Mouse (Mus musculus) ES-Bruce4 (cell line): ENCODE measurements around the gene Fbxl7. TPM values are rescaled to one million over a fixed set of nuclear protein-coding genes. Genes with fewer than 3 reads are reported as not detected.

Experiments used
- H3K27ac ChIP-seq: 2 replicates; pipeline ENCODE4 v1.5.1; 2012; ENCODE audit warnings: low read length, inconsistent platforms; ENCODE audit not compliant: insufficient read depth
- H3K27me3 ChIP-seq: 2 replicates; pipeline ENCODE4 v1.6.1; 2012; ENCODE audit warnings: mild to moderate bottlenecking, low read length, inconsistent platforms; ENCODE audit not compliant: control insufficient read depth, poor library complexity, insufficient read depth, severe bottlenecking
- H3K36me3 ChIP-seq: 2 replicates; pipeline ENCODE4 v1.6.1; 2012; ENCODE audit warnings: inconsistent platforms, mild to moderate bottlenecking, low read length, moderate library complexity; ENCODE audit not compliant: control insufficient read depth, poor library complexity, insufficient read depth, severe bottlenecking
- H3K4me1 ChIP-seq: one replicate; pipeline ENCODE4 v1.8.1; 2011; ENCODE audit warnings: low read length; ENCODE audit not compliant: control insufficient read depth, insufficient read depth
- H3K4me3 ChIP-seq: 2 replicates; pipeline ENCODE4 v1.5.1; 2011; ENCODE audit warnings: low read depth, mild to moderate bottlenecking, low read length
- H3K9ac ChIP-seq: 2 replicates; pipeline ENCODE4 v1.6.1; 2012; ENCODE audit warnings: low read depth, mild to moderate bottlenecking, inconsistent platforms; ENCODE audit not compliant: poor library complexity, severe bottlenecking
- H3K9me3 ChIP-seq: replicated peaks from 2 replicates; pipeline ENCODE4 v1.6.1; 2012; ENCODE audit warnings: mild to moderate bottlenecking, low read length, inconsistent platforms; ENCODE audit not compliant: control insufficient read depth, poor library complexity, insufficient read depth, severe bottlenecking
- CTCF ChIP-seq: IDR thresholded peaks from one replicate; pipeline ENCODE4 v1.8.1; 2011; ENCODE audit warnings: low read depth, low read length
- EP300 ChIP-seq: IDR thresholded peaks from 2 replicates; pipeline ENCODE4 v1.6.1; 2011; ENCODE audit warnings: low read depth, low read length; ENCODE audit not compliant: insufficient read depth
- POLR2A ChIP-seq: IDR thresholded peaks from one replicate; pipeline ENCODE4 v1.8.1; 2011; ENCODE audit warnings: low read length; ENCODE audit not compliant: insufficient read depth
- polyA plus RNA-seq: library from polyadenylated mRNA; stranded (reverse); fragments of >200 nt; gene quantifications from 2 replicates; pipeline ENCODE4 v1.2.4, GENCODE M21; 2011; ENCODE audit warnings: low read depth; ENCODE audit not compliant: missing spikeins, insufficient read depth, insufficient read length

Fbxl7 gene
- polyA plus RNA-seq, 1 experiment, result 0.75 TPM

DNA sequence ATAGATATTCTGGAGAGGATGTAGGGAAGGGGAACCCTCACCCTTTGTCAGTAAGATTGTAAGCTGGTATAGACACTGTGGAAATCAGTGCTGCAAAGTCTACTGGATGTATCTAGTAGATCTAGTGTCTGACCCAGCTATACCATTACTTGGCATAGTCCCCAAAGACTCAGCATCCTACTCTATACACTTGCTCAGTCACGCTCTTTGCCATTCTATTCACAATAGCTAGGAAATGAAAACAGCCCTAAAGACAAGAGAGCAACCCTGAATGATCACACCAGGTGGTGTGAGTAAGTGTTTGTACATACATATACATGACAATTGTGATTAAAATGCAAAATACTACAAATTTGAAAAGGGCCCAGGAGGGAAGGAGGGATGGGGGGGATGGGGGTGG, 23.1 kb downstream of the Fbxl7 start:
- no peaks in the 10 kb centered on the region for H3K9me3 ChIP-seq
- H3K27ac ChIP-seq, result no peak overlapping the region
- H3K4me1 ChIP-seq, result no peaks in the 10 kb centered on the region
- TF ChIP-seq POLR2A (no peak), CTCF (no peak), EP300 (no peak)
- no peak overlapping the region for H3K9ac ChIP-seq
- H3K36me3 ChIP-seq, result no peaks in the 10 kb centered on the region
- no peak overlapping the region for H3K4me3 ChIP-seq
- no peaks in the 10 kb centered on the region for H3K27me3 ChIP-seq

DNA sequence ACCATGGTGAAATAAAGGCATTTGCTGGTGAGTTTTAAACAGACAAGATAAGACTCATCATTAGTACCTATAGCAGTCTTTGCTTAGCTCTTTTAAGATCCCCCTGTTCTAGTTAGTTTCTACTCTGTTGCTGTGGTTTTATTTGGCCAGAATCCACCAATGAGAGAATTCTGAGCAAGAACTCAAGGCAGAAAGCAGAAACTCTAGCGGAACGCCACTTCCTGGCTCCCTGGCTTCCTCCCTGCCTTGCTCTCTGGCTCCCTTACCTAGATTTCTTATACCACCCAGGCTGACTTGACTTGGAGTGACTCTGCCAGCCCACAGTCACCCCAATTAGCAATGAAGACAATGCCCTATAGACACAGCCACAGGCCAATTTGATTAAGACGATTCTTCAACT, 26.2 kb downstream of the Fbxl7 start:
- TF ChIP-seq EP300 (no peak), CTCF (no peak), POLR2A (no peak)
- Histone ChIP-seq H3K4me3 (no peak overlapping the region), H3K9ac (no peak overlapping the region), H3K4me1 (no peaks in the 10 kb centered on the region), H3K27ac (no peak overlapping the region), H3K9me3 (no peaks in the 10 kb centered on the region), H3K36me3 (no peaks in the 10 kb centered on the region), H3K27me3 (no peaks in the 10 kb centered on the region)

- no peaks in the 10 kb centered on the region for H3K4me1 ChIP-seq
- H3K36me3 ChIP-seq, result no peaks in the 10 kb centered on the region
- no peak overlapping the region for H3K27ac ChIP-seq
- no peak overlapping the region for H3K9ac ChIP-seq
- H3K27me3 ChIP-seq, result no peaks in the 10 kb centered on the region
- no peak overlapping the region for H3K4me3 ChIP-seq
- no peaks in the 10 kb centered on the region for H3K9me3 ChIP-seq
- TF ChIP-seq EP300, result no peak
These were observed 27.9 kb downstream of the Fbxl7 start for GRCm38 (mm10) chr15:26867521-26867920.

- Histone ChIP-seq H3K9ac (no peak overlapping the region), H3K4me3 (no peak overlapping the region), H3K4me1 (no peaks in the 10 kb centered on the region), H3K9me3 (no peaks in the 10 kb centered on the region), H3K27ac (no peak overlapping the region), H3K27me3 (no peaks in the 10 kb centered on the region; the same call in 1 of the 2 replicates), H3K36me3 (no peaks in the 10 kb centered on the region)
- no peak for TF ChIP-seq POLR2A
- TF ChIP-seq CTCF, result no peak
- TF ChIP-seq EP300, result no peak
These were observed 33.2 kb downstream of the Fbxl7 start for GRCm38 (mm10) chr15:26862173-26862572.

DNA sequence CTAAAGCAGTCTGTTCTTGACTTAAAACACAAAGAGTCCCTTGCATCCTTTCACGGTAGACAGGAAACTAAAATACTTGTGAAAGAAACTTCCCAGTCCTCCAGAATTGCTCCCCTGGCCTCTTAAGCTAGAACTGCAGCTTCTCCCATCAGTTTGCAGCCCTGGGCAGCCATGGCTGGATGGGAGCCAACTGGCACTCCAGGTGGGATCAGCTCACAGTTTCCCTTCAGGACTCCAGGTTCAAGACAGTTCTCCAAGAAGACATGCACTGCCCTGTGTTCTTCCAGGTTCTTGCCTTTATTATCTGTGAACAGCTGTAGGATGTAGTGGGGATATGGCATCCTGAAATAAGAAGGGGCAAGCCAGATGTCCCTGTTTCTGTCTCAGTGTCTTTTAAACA, 45.8 kb downstream of the Fbxl7 start:
- Histone ChIP-seq H3K4me3 (no peak overlapping the region), H3K4me1 (no peaks in the 10 kb centered on the region), H3K9me3 (no peaks in the 10 kb centered on the region), H3K27me3 (no peaks in the 10 kb centered on the region), H3K36me3 (no peaks in the 10 kb centered on the region), H3K9ac (no peak overlapping the region), H3K27ac (no peak overlapping the region)
- TF ChIP-seq EP300 (no peak), CTCF (no peak), POLR2A (no peak)

GRCm38 (mm10) chr15:26842216-26842615, 53.2 kb downstream of the Fbxl7 start:
- Histone ChIP-seq H3K27ac (no peak overlapping the region), H3K9me3 (no peaks in the 10 kb centered on the region), H3K4me3 (no peak overlapping the region), H3K27me3 (no peaks in the 10 kb centered on the region; the same call in 1 of the 2 replicates), H3K36me3 (no peaks in the 10 kb centered on the region), H3K4me1 (no peaks in the 10 kb centered on the region), H3K9ac (no peak overlapping the region)
- TF ChIP-seq POLR2A, result no peak
- TF ChIP-seq EP300, result no peak
- TF ChIP-seq CTCF, result no peak

DNA sequence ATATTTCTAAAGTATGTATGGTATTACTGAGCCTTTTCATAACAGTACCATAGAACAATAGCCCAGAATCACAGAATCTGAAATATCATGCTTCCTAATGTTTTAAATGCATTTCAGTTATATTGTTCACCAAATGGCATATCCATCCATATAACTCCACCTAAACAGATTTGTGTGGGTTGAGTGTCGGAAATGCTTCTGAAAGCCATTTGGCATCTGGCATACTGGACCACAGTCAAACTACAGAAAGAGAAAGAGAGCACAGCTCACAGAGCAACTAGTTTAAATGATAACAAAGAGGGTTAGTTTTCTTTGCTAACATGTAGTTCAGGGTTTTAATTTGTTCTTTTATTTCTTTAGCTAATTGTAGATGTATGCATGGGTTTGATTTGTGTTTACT, 57.0 kb downstream of the Fbxl7 start:
- no peak overlapping the region for H3K4me3 ChIP-seq
- TF ChIP-seq POLR2A (no peak), CTCF (no peak), EP300 (no peak)

More for the DNA sequence above, 57.0 kb downstream of the Fbxl7 start:
- Histone ChIP-seq H3K9ac (no peak overlapping the region), H3K27me3 (no peaks in the 10 kb centered on the region; the same call in 1 of the 2 replicates), H3K4me1 (no peaks in the 10 kb centered on the region), H3K27ac (no peak overlapping the region), H3K9me3 (no peaks in the 10 kb centered on the region), H3K36me3 (no peaks in the 10 kb centered on the region)
